Mouse (Mus musculus): Measurements from ENCODE around the gene Gtpbp1.

- TF ChIP-seq GATA1 (IDR thresholded peaks at IDR 0.05; ENCODE audit: low read length) (no peak), TAL1 (IDR thresholded peaks at IDR 0.05; ENCODE audit: low read length) (no peak)
Measured at GRCm38 (mm10) chr15:79740739-79741138, 50.1 kb downstream of the Gtpbp1 start.

All from erythroblast, embryonic 14.5 days (primary cell).